Mouse (Mus musculus) lung, adult 2 months (tissue): ENCODE measurements at regions not wholly inside any gene's neighbourhood (a gene's known extent, or its start where the extent isn't known, plus 50 kb on each side); places are given as distances from the start of the nearest gene placed in this dataset.

ENCODE experiments used
- DNase-seq: peaks from one replicate; pipeline ENCODE4 v3.0.0; 2022
- H3K4me1 ChIP-seq: fragments of 200-500 bp; 2 replicates; pipeline ENCODE4 v1.6.1; 2011; ENCODE audit warnings: low read length; ENCODE audit not compliant: control insufficient read depth, insufficient read depth
- H3K4me3 ChIP-seq: fragments of 200-500 bp; replicated peaks from 2 replicates; pipeline ENCODE3; 2011; ENCODE audit warnings: low read depth, mild to moderate bottlenecking, control low read depth, low read length; ENCODE audit errors: extremely low read depth
- CTCF ChIP-seq: fragments of 200-500 bp; IDR thresholded peaks from 2 replicates; pipeline ENCODE4 v1.5.1; 2011; ENCODE audit warnings: mild to moderate bottlenecking, low read length, control low read depth; ENCODE audit not compliant: insufficient read depth
- POLR2A ChIP-seq: fragments of 200-500 bp; IDR thresholded peaks from 2 replicates; pipeline ENCODE4 v1.6.1; 2011; ENCODE audit warnings: low read depth, mild to moderate bottlenecking, control low read depth, low read length, borderline replicate concordance; ENCODE audit errors: extremely low read depth
- WGBS: fragments of 180-500 bp; shearing (Covaris S2); methylation state at CpG from one replicate; pipeline ENCODE4 v1.1.7; 2018; 5-methylcytosine and 5-hydroxymethylcytosine counted together

- DNase-seq: no peak
- 39% methylated on average over 1 of the region's 1 CpGs for WGBS
- no peaks in the 10 kb centered on the region for H3K4me1 ChIP-seq
- no peak overlapping the region for H3K4me3 ChIP-seq
- TF ChIP-seq CTCF: no peak
- no peak for TF ChIP-seq POLR2A
Observed at GRCm38 (mm10) chrX:142456022-142456421, 65.7 kb upstream of the Acsl4 start.

GRCm38 (mm10) chrX:142464174-142464573 lies 73.8 kb upstream of the Acsl4 start:
- no peak for TF ChIP-seq POLR2A
- no peak for TF ChIP-seq CTCF
- Histone ChIP-seq H3K4me1 (no peaks in the 10 kb centered on the region; the same call in 1 of the 2 replicates), H3K4me3 (no peak overlapping the region)
- 35% methylated on average over 2 of the region's 2 CpGs for WGBS
- no peak for DNase-seq

DNA sequence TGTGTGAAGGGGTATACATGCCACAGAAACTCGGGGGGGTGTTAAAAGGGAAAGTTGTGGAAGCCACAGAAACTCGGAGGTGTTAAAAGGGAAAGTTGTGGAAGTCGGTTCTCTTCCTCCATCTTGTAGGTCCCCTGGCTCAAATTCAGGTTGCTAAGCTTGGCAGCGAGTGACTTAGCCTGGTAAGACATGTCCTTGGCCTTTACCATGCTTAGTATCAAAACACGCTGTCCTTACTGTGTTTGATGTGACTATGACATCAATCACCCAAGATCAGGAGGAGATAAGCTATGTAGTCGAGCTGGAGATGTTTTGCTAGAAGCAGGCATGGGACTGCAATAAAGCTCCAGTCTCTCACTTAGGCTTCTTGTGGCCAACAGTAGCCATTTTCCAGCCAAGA lies 74.4 kb upstream of the Acsl4 start:
- H3K4me3 ChIP-seq: no peak overlapping the region
- no peaks in the 10 kb centered on the region; the same call in 1 of the 2 replicates for H3K4me1 ChIP-seq
- TF ChIP-seq CTCF: no peak
- TF ChIP-seq POLR2A: no peak
- WGBS: 46% methylated on average over 6 of the region's 6 CpGs
- no peak for DNase-seq

GRCm38 (mm10) chrX:142467850-142468256 lies 77.5 kb upstream of the Acsl4 start:
- WGBS: 60% methylated on average over 5 of the region's 5 CpGs
- no peak overlapping the region for H3K4me3 ChIP-seq
- no peak for DNase-seq
- H3K4me1 ChIP-seq: no peaks in the 10 kb centered on the region; the same call in 1 of the 2 replicates
- TF ChIP-seq POLR2A (no peak), CTCF (no peak)

GRCm38 (mm10) chrX:142468388-142468787 lies 78.1 kb upstream of the Acsl4 start:
- no peak overlapping the region for H3K4me3 ChIP-seq
- no peaks in the 10 kb centered on the region; the same call in 1 of the 2 replicates for H3K4me1 ChIP-seq
- DNase-seq: no peak
- TF ChIP-seq POLR2A (no peak), CTCF (no peak)
- WGBS: 58% methylated on average over 4 of the region's 4 CpGs

- Histone ChIP-seq H3K4me3 (no peak overlapping the region), H3K4me1 (no peaks in the 10 kb centered on the region; the same call in 1 of the 2 replicates)
- no peak for TF ChIP-seq CTCF
- TF ChIP-seq POLR2A: no peak
- WGBS: 35% methylated on average over 7 of the region's 7 CpGs
- no peak for DNase-seq
Observed at GRCm38 (mm10) chrX:142469048-142469634, 78.8 kb upstream of the Acsl4 start.

- 70% methylated on average over 1 of the region's 1 CpGs for WGBS
- H3K4me3 ChIP-seq: no peak overlapping the region
- no peak for TF ChIP-seq CTCF
- TF ChIP-seq POLR2A: no peak
Observed at GRCm38 (mm10) chrX:142470083-142470482, 79.7 kb upstream of the Acsl4 start.

DNA sequence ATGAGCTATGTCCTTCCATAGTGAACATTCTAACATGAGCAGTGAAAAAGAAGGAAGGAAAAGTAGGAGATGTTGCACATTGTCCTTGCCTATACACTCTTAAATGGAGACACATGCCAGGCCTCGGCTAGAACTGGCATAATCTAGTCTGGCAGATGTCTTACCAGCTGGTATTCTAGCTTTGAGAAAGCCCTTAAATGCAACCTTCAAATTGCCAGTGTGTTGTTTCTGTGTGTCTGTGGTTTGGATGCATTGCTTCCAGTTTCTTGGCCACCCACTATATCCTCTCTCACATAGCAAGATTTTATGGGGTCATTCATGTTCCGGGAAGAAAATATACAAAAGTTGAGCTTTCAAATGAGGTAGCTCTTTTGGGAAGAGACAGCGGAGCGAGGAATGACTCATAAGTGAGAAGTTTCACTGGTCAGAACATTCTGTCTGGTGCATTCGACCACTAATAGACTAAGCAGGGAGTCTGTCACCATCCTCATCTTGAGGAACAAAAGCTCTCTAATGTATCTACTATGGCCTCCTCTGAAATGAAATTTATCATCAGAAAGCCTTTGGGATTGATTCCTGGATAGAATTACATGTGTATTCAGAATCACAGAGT lies 91.0 kb upstream of the Acsl4 start:
- Histone ChIP-seq H3K4me3 (no peak overlapping the region), H3K4me1 (no peaks in the 10 kb centered on the region)
- WGBS: 75% methylated on average over 5 of the region's 5 CpGs
- DNase-seq: no peak
- TF ChIP-seq POLR2A (no peak), CTCF (no peak)

More at GRCm38 (mm10) chrX:142470083-142470482, 79.7 kb upstream of the Acsl4 start:
- no peak for DNase-seq
- H3K4me1 ChIP-seq: no peaks in the 10 kb centered on the region

GRCm38 (mm10) chrX:142488078-142488477 lies 97.7 kb upstream of the Acsl4 start:
- no peak for DNase-seq
- TF ChIP-seq POLR2A (no peak), CTCF (no peak)
- H3K4me1 ChIP-seq: no peaks in the 10 kb centered on the region
- 84% methylated on average over 4 of the region's 4 CpGs for WGBS
- no peak overlapping the region for H3K4me3 ChIP-seq
